Mouse (Mus musculus): ENCODE results near the gene F2r.

DNA sequence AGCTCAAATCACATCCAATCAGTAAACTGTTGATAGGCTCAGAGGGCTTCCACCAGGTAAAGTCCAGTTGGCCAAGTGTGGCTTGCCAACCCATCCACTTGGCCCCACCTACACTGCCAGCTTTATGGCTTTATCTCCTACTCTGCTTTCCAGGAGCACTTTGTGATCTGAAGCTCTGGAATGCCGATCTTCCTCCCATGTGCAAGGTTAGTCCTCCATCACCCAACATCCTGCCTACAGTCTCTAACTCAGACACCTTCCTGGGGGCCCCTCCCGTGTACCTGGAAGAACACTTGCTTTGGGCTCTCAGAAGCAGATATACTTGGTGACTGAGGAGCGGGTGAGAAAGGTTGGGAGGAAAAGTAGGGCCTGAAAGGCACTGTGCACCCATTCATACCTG lies 26.7 kb downstream of the F2r start:
- TF ChIP-seq POLR2A (IDR thresholded peaks at IDR 0.05; ENCODE audit: borderline replicate concordance, extremely low read depth, insufficient read depth, insufficient read length, poor library complexity, severe bottlenecking) (no peak), CTCF (IDR thresholded peaks at IDR 0.05; ENCODE audit: borderline replicate concordance, extremely low read depth, insufficient read depth, insufficient read length) (no peak)
